Mouse (Mus musculus): ENCODE measurements around the gene Aqp11. TPM values are rescaled to one million over a fixed set of nuclear protein-coding genes. Genes with fewer than 3 reads are reported as not detected.
A peak's percentile ranks its signal among the peaks of the same experiment; 100 is the strongest.

Aqp11 gene
- polyA plus RNA-seq, 1 experiment from 2014 or later = 49.8 TPM

DNA sequence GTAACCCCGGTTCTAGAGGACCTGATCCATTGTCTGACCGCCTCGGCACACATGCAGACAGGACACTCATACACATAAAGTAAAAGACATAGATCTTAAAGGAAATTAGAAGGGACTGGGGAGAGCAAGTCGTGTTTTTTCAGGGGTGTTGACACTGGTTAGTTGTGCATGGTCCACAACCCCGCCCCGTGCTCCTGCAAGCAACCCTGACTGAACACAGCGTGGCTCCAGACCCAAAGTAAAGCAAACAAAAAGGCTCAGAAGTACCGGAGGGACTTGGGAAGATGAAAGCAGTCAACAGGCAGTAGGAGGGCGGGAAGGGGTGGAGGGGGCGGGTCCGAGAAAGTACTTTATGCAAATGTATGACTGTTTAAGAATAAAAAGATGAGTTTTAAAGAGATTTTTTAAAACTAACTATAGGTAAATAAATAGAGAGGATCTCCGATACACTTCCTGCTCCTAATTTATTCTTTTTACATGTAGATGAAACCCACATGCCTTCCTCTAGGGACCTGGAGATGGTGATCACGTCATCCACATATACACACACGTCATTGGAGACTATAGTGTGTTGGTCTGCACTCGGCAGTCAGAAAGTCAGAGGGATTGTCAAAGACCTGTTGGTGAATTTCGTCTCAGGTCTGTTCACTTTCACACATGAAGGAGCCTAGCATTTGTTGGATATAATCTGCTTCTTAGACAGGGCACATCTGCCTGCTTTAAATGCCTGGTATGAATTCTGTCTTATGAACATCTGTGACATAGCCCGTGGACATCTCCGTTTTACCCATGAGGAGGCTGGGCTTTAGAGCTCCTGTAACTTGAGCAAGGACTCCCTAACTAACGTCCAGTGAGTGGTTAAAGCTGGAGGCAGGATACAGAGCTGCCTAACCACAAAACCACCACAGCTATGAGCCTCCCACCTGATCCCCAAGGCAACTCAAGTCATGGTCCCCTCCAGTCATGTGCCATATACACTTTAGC, 11.4 kb upstream of the Aqp11 start:
- peak; percentile 49 for ATAC-seq (ENCODE audit: low read depth)
- WGBS (ENCODE audit: insufficient replicate concordance) = 7% methylated on average over 19 of the region's 19 CpGs
- H3K4me1 ChIP-seq (ENCODE audit: control insufficient read depth, low read depth, low read length) = peaks cover 34% of the 10 kb centered on the region
- peak overlapping the region; percentile 65 for H3K4me2 ChIP-seq (ENCODE audit: low read depth, low read length)
- peak overlapping the region; percentile 50 for H3K9ac ChIP-seq (ENCODE audit: low read depth, low read length)
- H3K27me3 ChIP-seq (ENCODE audit: control insufficient read depth, insufficient read depth, low read depth, low read length) = no peaks in the 10 kb centered on the region
- H3K9me3 ChIP-seq (replicated peaks; ENCODE audit: control insufficient read depth, low read length) = no peaks in the 10 kb centered on the region
- H3K4me3 ChIP-seq (ENCODE audit: low read depth, low read length) = peak overlapping the region; percentile 50
- no peaks in the 10 kb centered on the region for H3K36me3 ChIP-seq (ENCODE audit: control insufficient read depth, insufficient read depth)
- H3K27ac ChIP-seq (ENCODE audit: low read length) = peak overlapping the region; percentile 81

DNA sequence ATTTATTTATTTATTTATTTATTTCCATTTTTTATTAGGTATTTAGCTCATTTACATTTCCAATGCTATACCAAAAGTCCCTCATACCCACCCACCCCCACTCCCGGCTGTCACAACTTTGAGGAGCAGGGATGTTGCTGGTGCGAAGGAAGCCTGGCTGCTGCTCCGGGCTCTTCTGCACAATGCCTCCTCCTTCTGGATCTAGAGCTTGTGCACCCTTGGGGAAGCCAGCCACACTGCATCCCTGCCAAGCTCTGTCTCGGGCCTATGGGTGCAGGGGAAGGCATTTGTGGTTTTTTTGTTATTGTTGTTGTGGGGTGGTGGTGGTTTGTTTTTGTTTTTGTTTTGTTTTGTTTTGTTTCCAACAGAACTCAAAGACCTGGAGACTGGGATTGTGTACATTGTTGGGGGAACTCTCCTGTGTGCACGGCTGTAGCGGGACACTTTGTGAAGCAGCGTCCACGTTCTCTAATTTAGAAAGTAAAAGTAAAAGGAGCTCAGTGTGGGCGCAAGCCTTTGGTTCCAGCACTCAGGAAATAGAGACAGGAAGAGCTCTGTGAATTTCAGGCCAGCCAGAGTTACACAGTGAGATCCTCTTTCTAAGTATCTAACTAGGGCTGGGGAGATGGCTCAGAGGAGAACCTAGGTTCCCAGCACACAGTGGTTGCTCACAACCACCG, 10.6 kb upstream of the Aqp11 start:
- Histone ChIP-seq H3K4me2 (ENCODE audit: low read depth, low read length) (peak overlapping the region; percentile 65), H3K4me1 (ENCODE audit: control insufficient read depth, low read depth, low read length) (peaks cover 34% of the 10 kb centered on the region), H3K36me3 (ENCODE audit: control insufficient read depth, insufficient read depth) (no peaks in the 10 kb centered on the region), H3K27ac (ENCODE audit: low read length) (peak overlapping the region; percentile 81), H3K9ac (ENCODE audit: low read depth, low read length) (peak overlapping the region; percentile 50), H3K9me3 (replicated peaks; ENCODE audit: control insufficient read depth, low read length) (no peaks in the 10 kb centered on the region), H3K27me3 (ENCODE audit: control insufficient read depth, insufficient read depth, low read depth, low read length) (no peaks in the 10 kb centered on the region), H3K4me3 (ENCODE audit: low read depth, low read length) (peak overlapping the region; percentile 50)
- 20% methylated on average over 10 of the region's 10 CpGs for WGBS (ENCODE audit: insufficient replicate concordance)
- ATAC-seq (ENCODE audit: low read depth) = peak; percentile 3

DNA sequence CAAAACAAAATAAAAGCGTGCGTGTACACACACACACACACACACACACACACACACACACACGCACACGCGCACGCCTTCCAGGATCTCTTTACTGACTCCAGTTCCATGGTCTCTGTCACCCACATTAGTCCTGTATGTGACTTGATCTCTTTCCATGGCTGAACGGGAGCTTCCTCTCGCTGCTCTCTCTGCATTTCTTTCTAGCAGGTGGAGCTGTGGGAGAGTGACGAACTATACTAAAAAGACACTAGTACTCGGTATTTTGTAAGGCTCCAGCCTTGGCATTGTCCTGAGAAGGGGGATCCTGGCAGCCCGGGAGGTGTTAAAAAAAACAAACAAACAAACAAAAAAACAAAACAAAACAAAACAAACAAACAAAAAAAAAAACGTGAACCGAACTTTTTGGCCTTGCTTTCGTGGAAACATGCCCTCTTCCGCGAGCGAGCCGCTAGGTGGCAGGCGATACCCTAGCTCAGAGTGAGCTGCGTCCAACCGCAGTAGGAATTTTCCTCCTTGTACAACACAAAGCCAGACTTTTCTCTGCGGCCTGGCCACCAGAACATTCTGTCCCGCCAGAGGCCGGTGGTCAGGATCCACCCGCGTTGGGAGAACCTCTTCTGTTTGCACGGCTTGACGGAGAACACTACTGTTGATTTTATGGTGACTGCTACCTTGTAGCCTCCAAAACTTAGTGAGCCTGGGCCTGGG, 9.9 kb upstream of the Aqp11 start:
- H3K27me3 ChIP-seq (ENCODE audit: control insufficient read depth, insufficient read depth, low read depth, low read length) = no peaks in the 10 kb centered on the region
- peaks cover 34% of the 10 kb centered on the region for H3K4me1 ChIP-seq (ENCODE audit: control insufficient read depth, low read depth, low read length)
- peak; percentile 45 for ATAC-seq (ENCODE audit: low read depth)
- H3K4me2 ChIP-seq (ENCODE audit: low read depth, low read length) = peak overlapping the region; percentile 65
- H3K27ac ChIP-seq (ENCODE audit: low read length) = peak overlapping the region; percentile 93
- H3K4me3 ChIP-seq (ENCODE audit: low read depth, low read length) = peak overlapping the region; percentile 28; the same call in 1 of the 2 replicates
- no peaks in the 10 kb centered on the region for H3K36me3 ChIP-seq (ENCODE audit: control insufficient read depth, insufficient read depth)
- 19% methylated on average over 28 of the region's 28 CpGs for WGBS (ENCODE audit: insufficient replicate concordance)
- no peaks in the 10 kb centered on the region for H3K9me3 ChIP-seq (replicated peaks; ENCODE audit: control insufficient read depth, low read length)
- H3K9ac ChIP-seq (ENCODE audit: low read depth, low read length) = peak overlapping the region; percentile 46

DNA sequence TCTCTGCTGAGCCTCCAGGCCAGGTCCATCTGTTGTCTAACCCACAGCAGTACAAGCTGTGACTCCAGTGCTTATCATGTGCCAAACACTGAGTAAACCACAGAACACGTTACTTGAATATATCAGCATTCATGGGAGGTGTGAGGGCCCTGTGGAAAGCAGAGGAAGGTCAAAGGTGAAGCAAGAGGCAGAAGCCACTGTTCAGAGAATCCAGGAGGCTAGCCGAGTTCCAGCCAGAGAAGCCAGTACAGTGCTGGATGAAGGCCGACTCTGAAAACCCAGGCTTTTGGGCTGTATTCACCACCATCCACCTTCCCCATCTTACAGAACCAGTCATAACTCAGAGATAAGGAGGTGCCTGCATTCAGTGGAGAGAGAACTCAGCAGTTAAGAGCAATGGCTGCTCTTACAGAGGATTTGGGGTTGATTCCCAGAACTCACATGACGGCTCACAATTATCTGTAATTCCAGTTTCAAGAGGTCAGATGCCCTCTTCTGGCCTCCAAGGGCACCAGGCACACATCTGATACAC, 9.2 kb upstream of the Aqp11 start:
- peak; percentile 84 for ATAC-seq (ENCODE audit: low read depth)
- WGBS (ENCODE audit: insufficient replicate concordance) = 13% methylated on average over 4 of the region's 4 CpGs
- Histone ChIP-seq H3K4me3 (ENCODE audit: low read depth, low read length) (peak overlapping the region; percentile 9; the same call in 1 of the 2 replicates), H3K27ac (ENCODE audit: low read length) (peak overlapping the region; percentile 93), H3K27me3 (ENCODE audit: control insufficient read depth, insufficient read depth, low read depth, low read length) (no peaks in the 10 kb centered on the region), H3K9me3 (replicated peaks; ENCODE audit: control insufficient read depth, low read length) (no peaks in the 10 kb centered on the region), H3K36me3 (ENCODE audit: control insufficient read depth, insufficient read depth) (no peaks in the 10 kb centered on the region), H3K4me2 (ENCODE audit: low read depth, low read length) (peak overlapping the region; percentile 65; the same call in 1 of the 2 replicates), H3K9ac (ENCODE audit: low read depth, low read length) (peak overlapping the region; percentile 47), H3K4me1 (ENCODE audit: control insufficient read depth, low read depth, low read length) (peaks cover 35% of the 10 kb centered on the region)

DNA sequence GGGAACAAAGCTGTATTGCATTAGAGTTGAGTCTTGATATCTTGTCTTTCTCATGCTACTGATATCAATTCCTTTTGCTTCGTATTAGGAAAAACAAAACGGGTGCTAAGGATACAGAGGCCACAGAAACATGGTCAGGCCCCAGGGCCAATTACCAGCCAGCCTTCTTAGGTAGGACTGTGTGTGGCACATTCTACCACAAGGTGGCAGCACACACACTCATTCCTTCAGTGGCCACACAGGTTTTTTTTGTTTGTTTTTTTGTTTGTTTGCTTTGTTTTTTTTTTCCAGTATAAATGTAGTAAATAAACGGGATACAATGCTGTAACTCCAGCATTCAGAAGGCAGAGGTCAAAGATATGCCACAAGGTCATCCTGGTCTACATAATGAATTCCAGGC, 7.2 kb upstream of the Aqp11 start:
- Histone ChIP-seq H3K4me3 (ENCODE audit: low read depth, low read length) (no peak overlapping the region), H3K9me3 (replicated peaks; ENCODE audit: control insufficient read depth, low read length) (no peaks in the 10 kb centered on the region), H3K27me3 (ENCODE audit: control insufficient read depth, insufficient read depth, low read depth, low read length) (no peaks in the 10 kb centered on the region), H3K27ac (ENCODE audit: low read length) (no peak overlapping the region), H3K4me1 (ENCODE audit: control insufficient read depth, low read depth, low read length) (peaks cover 50% of the 10 kb centered on the region), H3K36me3 (ENCODE audit: control insufficient read depth, insufficient read depth) (no peaks in the 10 kb centered on the region), H3K9ac (ENCODE audit: low read depth, low read length) (no peak overlapping the region), H3K4me2 (ENCODE audit: low read depth, low read length) (no peak overlapping the region)
- WGBS (ENCODE audit: insufficient replicate concordance) = 5% methylated on average over 3 of the region's 3 CpGs
- no peak for ATAC-seq (ENCODE audit: low read depth)

DNA sequence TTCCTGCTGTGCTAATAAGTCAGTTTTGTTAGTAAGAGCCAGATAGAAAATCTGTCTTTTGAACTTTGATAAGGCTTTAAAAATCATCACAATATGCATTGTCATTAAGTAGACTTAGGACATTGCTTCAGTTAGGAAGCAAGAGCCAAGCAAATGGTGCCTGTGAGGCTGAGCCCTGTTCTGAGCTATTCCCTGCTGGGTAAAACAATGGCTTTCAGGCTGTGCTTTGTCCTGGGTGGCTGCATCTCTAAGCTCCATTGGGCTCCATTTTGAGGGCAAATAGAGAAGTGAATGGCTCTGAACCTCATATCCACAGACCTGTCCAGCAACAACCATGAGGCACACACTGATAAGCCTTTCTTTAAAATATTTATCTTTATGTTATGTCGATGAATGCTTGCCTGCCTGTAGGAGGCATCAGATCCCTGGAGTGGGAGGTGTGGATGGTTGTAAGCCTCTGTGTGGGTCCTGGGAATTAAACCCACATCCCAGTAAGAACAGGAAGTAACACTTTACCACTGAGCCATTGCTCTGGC, 3.7 kb upstream of the Aqp11 start:
- H3K9me3 ChIP-seq (replicated peaks; ENCODE audit: control insufficient read depth, low read length) = no peaks in the 10 kb centered on the region
- no peak overlapping the region for H3K9ac ChIP-seq (ENCODE audit: low read depth, low read length)
- H3K4me3 ChIP-seq (ENCODE audit: low read depth, low read length) = no peak overlapping the region
- peaks cover 37% of the 10 kb centered on the region for H3K4me1 ChIP-seq (ENCODE audit: control insufficient read depth, low read depth, low read length)
- no peaks in the 10 kb centered on the region for H3K27me3 ChIP-seq (ENCODE audit: control insufficient read depth, insufficient read depth, low read depth, low read length)
- no peak overlapping the region for H3K4me2 ChIP-seq (ENCODE audit: low read depth, low read length)
- peak overlapping the region; percentile 4 for H3K27ac ChIP-seq (ENCODE audit: low read length)
- no peak for ATAC-seq (ENCODE audit: low read depth)
- WGBS (ENCODE audit: insufficient replicate concordance) = 13% methylated on average over 1 of the region's 1 CpGs
- H3K36me3 ChIP-seq (ENCODE audit: control insufficient read depth, insufficient read depth) = no peaks in the 10 kb centered on the region

DNA sequence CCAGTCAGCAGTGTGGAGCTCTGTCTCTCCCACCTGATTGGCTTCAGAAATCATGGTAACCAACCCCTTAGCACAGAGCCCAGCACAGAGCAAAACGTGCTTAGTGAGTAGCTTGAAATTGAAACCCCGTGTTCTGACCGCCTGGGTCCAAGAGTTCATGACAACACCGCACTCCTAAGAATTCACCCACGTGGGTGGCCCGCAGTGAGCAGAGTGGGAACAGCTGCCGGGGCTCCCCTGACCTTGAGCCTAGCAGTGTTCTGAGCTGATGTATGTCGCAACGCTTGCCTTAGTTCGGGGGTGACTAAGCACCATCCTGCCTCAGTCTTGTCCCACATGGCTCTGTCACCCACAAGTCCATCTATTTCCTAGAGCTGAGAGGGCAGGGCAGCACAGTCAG, 2.9 kb upstream of the Aqp11 start:
- ATAC-seq (ENCODE audit: low read depth) = peak; percentile 53
- Histone ChIP-seq H3K4me1 (ENCODE audit: control insufficient read depth, low read depth, low read length) (peaks cover 29% of the 10 kb centered on the region), H3K4me2 (ENCODE audit: low read depth, low read length) (no peak overlapping the region), H3K9ac (ENCODE audit: low read depth, low read length) (no peak overlapping the region), H3K9me3 (replicated peaks; ENCODE audit: control insufficient read depth, low read length) (no peaks in the 10 kb centered on the region), H3K36me3 (ENCODE audit: control insufficient read depth, insufficient read depth) (no peaks in the 10 kb centered on the region), H3K27me3 (ENCODE audit: control insufficient read depth, insufficient read depth, low read depth, low read length) (no peaks in the 10 kb centered on the region), H3K4me3 (ENCODE audit: low read depth, low read length) (no peak overlapping the region), H3K27ac (ENCODE audit: low read length) (peak overlapping the region; percentile 74)
- 60% methylated on average over 10 of the region's 10 CpGs for WGBS (ENCODE audit: insufficient replicate concordance)

DNA sequence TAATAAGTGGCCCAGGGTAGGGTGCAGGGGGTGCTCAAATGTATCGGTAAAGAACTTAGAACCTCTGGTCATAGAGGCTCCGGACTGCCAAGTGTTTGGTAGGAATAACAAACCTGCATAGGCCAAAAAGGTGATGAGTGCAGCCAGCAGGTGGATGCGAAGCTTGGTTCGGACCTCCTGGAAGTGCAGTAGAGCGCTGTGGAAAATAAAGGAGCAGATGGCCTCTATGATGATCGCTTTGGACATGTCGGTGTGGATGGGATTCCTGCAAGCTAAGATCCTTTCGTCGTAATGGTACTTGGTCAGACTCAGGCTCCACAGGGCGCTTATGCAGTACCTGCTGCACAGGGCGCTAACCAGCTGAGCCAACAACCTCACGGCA, 842 bp downstream of the Aqp11 start:
- Histone ChIP-seq H3K9me3 (replicated peaks; ENCODE audit: control insufficient read depth, low read length) (no peaks in the 10 kb centered on the region), H3K4me3 (ENCODE audit: low read depth, low read length) (peak overlapping the region; percentile 80), H3K27ac (ENCODE audit: low read length) (peak overlapping the region; percentile 66; the same call in 1 of the 2 replicates), H3K4me1 (ENCODE audit: control insufficient read depth, low read depth, low read length) (peaks cover 48% of the 10 kb centered on the region), H3K36me3 (ENCODE audit: control insufficient read depth, insufficient read depth) (no peaks in the 10 kb centered on the region), H3K9ac (ENCODE audit: low read depth, low read length) (peak overlapping the region; percentile 83), H3K4me2 (ENCODE audit: low read depth, low read length) (peak overlapping the region; percentile 99), H3K27me3 (ENCODE audit: control insufficient read depth, insufficient read depth, low read depth, low read length) (no peaks in the 10 kb centered on the region)
- 6% methylated on average over 12 of the region's 12 CpGs for WGBS (ENCODE audit: insufficient replicate concordance)
- ATAC-seq (ENCODE audit: low read depth) = no peak
